8 mouse cellular contexts compared by ENCODE assay signal in the genomic region with DNA sequence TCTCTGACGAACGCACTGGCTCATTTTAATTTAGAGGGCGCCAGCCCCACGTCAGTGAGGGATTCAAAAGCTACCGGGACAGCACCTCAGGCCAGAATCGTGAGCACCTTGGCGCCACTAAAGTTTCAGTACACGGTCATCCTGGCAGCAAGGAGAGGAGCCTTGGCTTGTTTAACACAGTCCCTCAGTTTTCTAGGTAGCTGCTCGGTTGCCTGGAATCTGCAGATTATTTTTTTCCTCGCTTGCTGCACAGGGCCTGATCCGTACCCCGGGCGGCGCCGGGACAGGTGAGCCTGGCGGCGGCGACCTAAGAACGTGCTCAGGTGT. TPM values are rescaled to one million over a fixed set of nuclear protein-coding genes. Genes with fewer than 3 reads are reported as not detected.
DNase-seq lines count a peak whose midpoint lies in the region; ATAC-seq lines count a peak whose summit lies in the region.

No protein-coding gene starts in this region.

- DNase-seq in adrenal gland, postnatal 14 days = peak; percentile 5
- DNase-seq in adrenal gland, postnatal 25 days = no peak
- peak; percentile 11 for DNase-seq in retina, embryonic 14.5 days (ENCODE audit: low spot score)
- DNase-seq in retina, postnatal 1 day = no peak
- peak; percentile 2 to 7 for DNase-seq in right cerebral cortex, postnatal 36 days (ENCODE audit: low spot score in 2 of 2)
- DNase-seq in adipocyte (ENCODE audit: low spot score) = no peak
- no peak for DNase-seq in T-cell, adult 2 months (ENCODE audit: low spot score)

- H3K27ac ChIP-seq in limb, embryonic 13.5 days = no peak overlapping the region

- no peak for ATAC-seq in limb, embryonic 13.5 days (ENCODE audit: low FRiP score, low read depth)

- H3K9ac ChIP-seq in limb, embryonic 13.5 days = peak overlapping the region; percentile 64

- WGBS in limb, embryonic 13.5 days = 2% methylated on average over 19 of the region's 19 CpGs

- peaks cover 64% of the 10 kb centered on the region for H3K27me3 ChIP-seq in limb, embryonic 13.5 days

- H3K4me1 ChIP-seq in limb, embryonic 13.5 days = peaks cover 18% of the 10 kb centered on the region

- H3K36me3 ChIP-seq in limb, embryonic 13.5 days = no peaks in the 10 kb centered on the region

- H3K4me2 ChIP-seq in limb, embryonic 13.5 days (replicated peaks) = peak overlapping the region; percentile 98

- H3K9me3 ChIP-seq in limb, embryonic 13.5 days = 0 out of 2 replicates have a peak, but pooled peaks cover 2% of the 10 kb centered on the region

- H3K4me3 ChIP-seq in limb, embryonic 13.5 days = peak overlapping the region; percentile 61

RNA-seq across cellular contexts. Expression of gene Rgs6, which starts 28.4 kb away (rescaled TPM):
- total RNA-seq in adrenal gland, postnatal 14 days (2021) = 2.1 and 2.6 TPM in 2 replicates
- 0.67 TPM in 2 replicates for total RNA-seq in adrenal gland, postnatal 25 days (2021)
- 1.8 and 2.6 TPM in 2 replicates for polyA plus RNA-seq in limb, embryonic 13.5 days (2015; fragmentation: Nextera tagmentation; extraction: Ambion mirVana)

Comparison
In these comparisons a context has a peak if more than half of its experiments do, and no peak if none do; other contexts are left out.
1. DNase-seq: peak in adrenal gland, postnatal 14 days (single experiment), retina, embryonic 14.5 days (single experiment) and right cerebral cortex, postnatal 36 days (2 of 2); none in adrenal gland, postnatal 25 days (single experiment), retina, postnatal 1 day (single experiment), adipocyte (single experiment) and T-cell, adult 2 months (single experiment).